Mouse (Mus musculus) lung, adult 2 months (tissue): ENCODE measurements around the gene Prss38.

Source experiments
- CTCF ChIP-seq: fragments of 200-500 bp; IDR thresholded peaks from 2 replicates; pipeline ENCODE4 v1.5.1; 2011; ENCODE audit warnings: mild to moderate bottlenecking, low read length, control low read depth; ENCODE audit not compliant: insufficient read depth
- POLR2A ChIP-seq: fragments of 200-500 bp; IDR thresholded peaks from 2 replicates; pipeline ENCODE4 v1.6.1; 2011; ENCODE audit warnings: low read depth, mild to moderate bottlenecking, control low read depth, low read length, borderline replicate concordance; ENCODE audit errors: extremely low read depth

DNA sequence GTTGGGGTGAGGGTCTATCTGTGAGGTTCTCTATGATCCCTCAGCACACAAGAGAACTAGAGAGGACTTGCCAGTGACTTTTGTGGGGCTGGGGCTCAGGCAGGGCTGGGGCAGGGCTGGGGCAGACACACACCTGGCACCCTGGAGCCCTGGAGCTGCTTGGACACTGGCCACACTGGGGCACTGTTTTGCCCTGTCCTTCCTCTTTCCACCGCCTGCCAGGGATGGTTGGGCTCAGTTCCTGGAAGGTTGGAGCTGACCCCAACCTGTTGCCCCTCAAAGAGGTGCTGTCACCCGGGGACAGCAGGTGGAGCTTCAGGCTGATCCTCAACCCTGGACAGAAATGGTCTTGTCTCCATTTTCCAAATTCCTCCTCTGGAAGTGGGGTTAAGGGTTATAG, 39.5 kb downstream of the Prss38 start:
- TF ChIP-seq CTCF: no peak
- no peak for TF ChIP-seq POLR2A
